Mouse (Mus musculus) right cerebral cortex, postnatal 4 days (tissue): ENCODE measurements at regions not wholly inside any gene's neighbourhood (a gene's known extent, or its start where the extent isn't known, plus 50 kb on each side); places are given as distances from the start of the nearest gene placed in this dataset.

ENCODE experiments used
- DNase-seq: peaks from one replicate; pipeline ENCODE4 v3.0.0-alpha.2; 2022

DNA sequence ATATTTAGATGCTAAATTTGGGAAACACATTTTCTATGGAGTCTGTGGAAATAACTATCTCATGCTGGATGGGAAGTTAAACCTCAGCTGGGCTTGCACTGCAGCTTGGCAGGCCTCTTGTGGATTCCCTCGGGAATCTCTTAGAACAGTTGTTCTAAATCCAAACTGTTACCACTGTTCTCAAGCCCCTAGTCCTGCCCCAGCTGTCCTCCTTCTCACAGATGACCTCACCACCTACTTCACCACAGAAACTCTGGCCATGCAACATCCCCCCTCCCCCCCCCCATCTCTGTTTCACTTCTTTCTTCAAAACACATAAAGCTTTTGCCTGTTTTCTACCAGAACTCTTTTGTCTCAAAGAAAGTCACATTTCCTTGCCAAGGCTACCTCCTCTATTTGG, 136.6 kb upstream of the Wdr44 start:
- no peak for DNase-seq

DNA sequence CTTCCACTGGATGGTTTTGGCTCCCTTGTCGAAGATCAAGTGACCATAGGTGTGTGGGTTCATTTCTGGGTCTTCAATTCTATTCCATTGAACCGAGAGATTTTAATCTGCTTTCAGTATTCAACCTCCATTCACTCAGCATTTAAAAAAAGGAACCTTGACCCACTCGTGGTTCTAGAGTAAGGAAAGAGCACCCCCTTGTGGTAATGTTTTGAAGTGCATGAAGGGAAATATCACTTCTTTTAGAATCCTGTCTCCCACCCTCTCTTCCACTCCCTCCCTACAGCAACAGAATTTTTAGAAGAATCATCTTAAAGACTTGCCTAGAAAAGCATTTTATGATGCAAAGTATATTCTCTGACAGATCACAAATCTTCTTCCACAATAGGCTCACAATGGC, 127.3 kb upstream of the Wdr44 start:
- DNase-seq = peak; percentile 2
